Mouse (Mus musculus) spleen, adult 18-20 months (tissue): ENCODE results near the gene Gm10282.

Experiments used
- DNase-seq, 2 experiments: peaks; one replicate each; pipeline ENCODE4 v3.0.0; 2022; ENCODE audit warnings: mixed read lengths in 2 of 2

The Gm10282 gene

GRCm38 (mm10) chr8:72323131-72323725 lies 18.2 kb upstream of the Gm10282 start:
- DNase-seq = no peak

GRCm38 (mm10) chr8:72322471-72322889 lies 17.4 kb upstream of the Gm10282 start:
- peak; percentile 54 to 60 for DNase-seq

- DNase-seq = peak in 1 of 2 experiments; percentile 38
Measured at GRCm38 (mm10) chr8:72321635-72322441, 16.8 kb upstream of the Gm10282 start.

- DNase-seq = peak; percentile 29 to 39
Measured at GRCm38 (mm10) chr8:72320803-72321583, 15.9 kb upstream of the Gm10282 start.

- DNase-seq = peak; percentile 30 to 49
Measured at GRCm38 (mm10) chr8:72319921-72320802, 15.1 kb upstream of the Gm10282 start.

- DNase-seq = no peak
Measured at GRCm38 (mm10) chr8:72319397-72319796, 14.3 kb upstream of the Gm10282 start.

- DNase-seq = peak; percentile 98
Measured at GRCm38 (mm10) chr8:72318801-72319322, 13.8 kb upstream of the Gm10282 start, which contains the start of gene Klf2. TSS of gene Klf2 (plus strand) at chr8:72319033.

GRCm38 (mm10) chr8:72317741-72318301 lies 12.8 kb upstream of the Gm10282 start:
- no peak for DNase-seq

- no peak for DNase-seq
Measured at GRCm38 (mm10) chr8:72316053-72316695, 11.1 kb upstream of the Gm10282 start.

- no peak for DNase-seq
Measured at GRCm38 (mm10) chr8:72312926-72313518, 8.0 kb upstream of the Gm10282 start.

- no peak for DNase-seq
Measured at GRCm38 (mm10) chr8:72310849-72311506, 5.9 kb upstream of the Gm10282 start.

GRCm38 (mm10) chr8:72308276-72308675 lies 3.2 kb upstream of the Gm10282 start:
- no peak for DNase-seq

- DNase-seq = no peak
Measured at GRCm38 (mm10) chr8:72306913-72307312, 1.9 kb upstream of the Gm10282 start.

- peak in 1 of 2 experiments; percentile 33 for DNase-seq
Measured at GRCm38 (mm10) chr8:72303633-72304032, 1.4 kb downstream of the Gm10282 start.

- no peak for DNase-seq
Measured at GRCm38 (mm10) chr8:72302986-72303612, 2.0 kb downstream of the Gm10282 start.

GRCm38 (mm10) chr8:72301497-72301896 lies 3.6 kb downstream of the Gm10282 start:
- DNase-seq = no peak

- DNase-seq = no peak
Measured at GRCm38 (mm10) chr8:72300654-72301400, 4.2 kb downstream of the Gm10282 start.

GRCm38 (mm10) chr8:72298928-72299327 lies 6.1 kb downstream of the Gm10282 start:
- DNase-seq = no peak

GRCm38 (mm10) chr8:72296561-72296960 lies 8.5 kb downstream of the Gm10282 start:
- no peak for DNase-seq
